Mouse (Mus musculus) liver, postnatal 0 days (tissue): ENCODE results near the gene Ssc4d. TPM values are rescaled to one million over a fixed set of nuclear protein-coding genes. Genes with fewer than 3 reads are reported as not detected.

ENCODE experiments used
- ATAC-seq: fragments of 200-750 bp; cut with Nextera tagmentation; 2 replicates; pipeline ENCODE4 v1.8.0; 2017; ENCODE audit warnings: mild to moderate bottlenecking, moderate library complexity
- DNase-seq: peaks from one replicate; pipeline ENCODE4 v3.0.0-alpha.2; 2016
- H3K27ac ChIP-seq: fragments of 300-500 bp; sonication (generic); 2 replicates; pipeline ENCODE4 v1.5.1; 2014; ENCODE audit warnings: antibody characterized with exemption, moderate library complexity, mild to moderate bottlenecking, low read depth
- H3K27me3 ChIP-seq: fragments of 300-500 bp; sonication (generic); 2 replicates; pipeline ENCODE4 v1.6.1; 2014; ENCODE audit warnings: low read length, control low read depth, mixed read lengths; ENCODE audit not compliant: insufficient read depth
- H3K36me3 ChIP-seq: fragments of 300-500 bp; sonication (generic); replicated peaks from 2 replicates; pipeline ENCODE4 v1.6.1; 2014; ENCODE audit warnings: mild to moderate bottlenecking, control low read depth, low read length, moderate library complexity, mixed read lengths; ENCODE audit not compliant: insufficient read depth
- H3K4me1 ChIP-seq: fragments of 300-500 bp; sonication (generic); 2 replicates; pipeline ENCODE4 v1.6.1; 2014; ENCODE audit warnings: antibody characterized with exemption, mild to moderate bottlenecking, control low read depth; ENCODE audit not compliant: insufficient read depth
- H3K4me2 ChIP-seq: fragments of 300-500 bp; sonication (generic); 2 replicates; pipeline ENCODE4 v1.6.1; 2014; ENCODE audit warnings: low read depth, mild to moderate bottlenecking, low read length, moderate library complexity, mixed read lengths
- H3K4me3 ChIP-seq: fragments of 300-500 bp; sonication (generic); 2 replicates; pipeline ENCODE4 v1.5.1; 2014; ENCODE audit warnings: low read depth, low read length
- H3K9ac ChIP-seq: fragments of 300-500 bp; sonication (generic); replicated peaks from 2 replicates; pipeline ENCODE4 v1.6.1; 2014; ENCODE audit warnings: mild to moderate bottlenecking, moderate library complexity
- H3K9me3 ChIP-seq: fragments of 300-500 bp; sonication (generic); 2 replicates; pipeline ENCODE4 v1.6.1; 2016; ENCODE audit warnings: mild to moderate bottlenecking, control low read depth, low read length, mixed read lengths
- CTCF ChIP-seq: sonication (generic); IDR thresholded peaks from 2 replicates; pipeline ENCODE4 v1.5.1; 2016; ENCODE audit warnings: antibody characterized with exemption, low read depth
- EP300 ChIP-seq: IDR thresholded peaks from 2 replicates; pipeline ENCODE4 v1.6.1; 2016; ENCODE audit warnings: antibody characterized with exemption, low read depth, mild to moderate bottlenecking
- WGBS: fragments of 180-500 bp; shearing (Covaris S2); extraction: QIAGEN DNeasy Blood & Tissue Kit; methylation state at CpG from one replicate; pipeline ENCODE4 v1.1.7; 2014; ENCODE audit not compliant: insufficient replicate concordance; 5-methylcytosine and 5-hydroxymethylcytosine counted together
- polyA plus RNA-seq: library from polyadenylated mRNA; unstranded; fragments of >200 nt; fragmentation: Nextera tagmentation; extraction: Ambion mirVana; gene quantifications from 2 replicates; pipeline ENCODE4 v1.2.1, GENCODE M21; 2015

Ssc4d gene
- polyA plus RNA-seq, 1 experiment from 2014 or later, result 1.7 TPM

DNA sequence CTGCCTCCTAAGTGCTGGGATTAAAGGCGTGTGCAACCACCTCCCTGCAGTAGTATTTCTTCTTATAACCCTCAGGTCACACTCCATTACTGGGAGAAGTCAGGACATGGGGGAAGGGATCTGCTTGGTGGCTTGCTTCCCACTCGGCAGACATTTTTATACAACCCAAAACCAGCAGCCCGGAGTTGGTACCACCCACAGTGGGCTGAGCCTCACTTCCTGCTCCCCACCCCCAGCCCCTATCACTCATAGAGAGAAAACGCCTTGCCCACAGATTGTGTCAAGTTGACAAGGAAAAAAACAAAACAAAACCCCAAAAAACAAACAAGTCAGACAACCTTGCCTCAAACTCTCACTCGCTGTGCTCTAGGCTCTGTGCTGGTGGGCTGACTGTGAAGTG is 61.1 kb downstream of the Ssc4d start:
- H3K4me2 ChIP-seq, result no peak overlapping the region
- H3K4me1 ChIP-seq, result peaks cover 43% of the 10 kb centered on the region
- H3K4me3 ChIP-seq, result no peak overlapping the region
- TF ChIP-seq EP300 (no peak), CTCF (no peak)
- whole genome bisulfite sequencing, result 34% methylated on average over 5 of the region's 5 CpGs
- no peaks in the 10 kb centered on the region for H3K9me3 ChIP-seq
- peaks cover 43% of the 10 kb centered on the region for H3K36me3 ChIP-seq
- H3K27ac ChIP-seq, result peak overlapping the region; percentile 74
- no peak for ATAC-seq
- DNase-seq, result no peak
- no peak overlapping the region for H3K9ac ChIP-seq
- no peaks in the 10 kb centered on the region for H3K27me3 ChIP-seq

DNA sequence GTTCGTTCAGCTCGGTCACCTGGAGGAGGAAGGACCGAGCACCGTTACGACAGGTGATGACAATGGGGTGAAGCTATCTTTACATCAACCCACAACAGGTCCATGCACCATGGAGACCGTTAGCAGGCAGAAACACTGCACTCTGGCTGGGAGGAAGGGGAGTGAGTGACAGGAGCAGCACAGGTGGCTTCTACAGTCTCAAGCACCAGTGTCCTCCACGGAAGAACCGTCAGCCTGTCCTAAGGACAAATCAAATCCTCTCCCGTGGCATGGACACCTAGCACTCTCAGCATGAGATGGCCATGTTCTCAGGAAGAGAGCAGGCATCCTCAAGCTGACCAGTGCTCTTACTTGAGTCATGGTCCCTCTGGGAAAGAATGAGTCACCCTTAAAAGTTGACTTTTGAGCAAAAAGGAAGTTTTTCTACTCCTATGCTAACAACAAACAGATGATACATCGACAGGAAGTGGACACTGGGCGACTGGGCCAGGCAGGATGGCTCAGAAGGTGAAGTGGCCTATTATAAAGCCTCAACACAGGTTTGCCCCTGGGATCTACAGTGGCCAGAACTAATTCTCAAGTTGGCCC is 62.6 kb downstream of the Ssc4d start:
- Histone ChIP-seq H3K36me3 (peaks cover 39% of the 10 kb centered on the region), H3K27ac (0 out of 2 replicates have a peak overlapping the region, but pooled peaks have one; percentile 24), H3K9ac (no peak overlapping the region), H3K4me1 (peaks cover 51% of the 10 kb centered on the region), H3K4me3 (no peak overlapping the region), H3K27me3 (no peaks in the 10 kb centered on the region), H3K4me2 (no peak overlapping the region), H3K9me3 (no peaks in the 10 kb centered on the region)
- TF ChIP-seq EP300, result no peak
- TF ChIP-seq CTCF, result no peak
- 81% methylated on average over 11 of the region's 11 CpGs for WGBS
- ATAC-seq (no peak), DNase-seq (no peak)

DNA sequence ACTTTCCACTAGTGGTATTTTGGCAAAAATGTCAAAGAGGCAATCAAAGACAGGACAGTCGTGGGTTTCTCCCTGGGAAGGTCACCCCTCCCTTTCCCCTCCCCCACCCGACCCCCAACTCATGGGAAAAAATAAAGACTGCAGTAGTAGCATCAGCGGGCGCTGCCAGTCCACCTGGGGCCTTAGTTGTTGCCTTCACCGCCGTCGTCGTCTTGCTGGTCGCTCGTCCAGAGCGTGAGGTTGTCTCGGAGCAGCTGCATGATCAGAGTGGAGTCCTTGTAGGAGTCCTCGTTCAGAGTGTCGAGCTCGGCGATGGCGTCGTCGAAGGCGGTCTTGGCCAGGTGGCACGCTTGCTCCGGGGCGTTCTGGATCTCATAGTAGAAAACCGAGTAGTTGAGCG is 63.5 kb downstream of the Ssc4d start:
- H3K9ac ChIP-seq, result no peak overlapping the region
- no peaks in the 10 kb centered on the region for H3K9me3 ChIP-seq
- peaks cover 38% of the 10 kb centered on the region for H3K36me3 ChIP-seq
- H3K27me3 ChIP-seq, result no peaks in the 10 kb centered on the region
- H3K4me2 ChIP-seq, result no peak overlapping the region
- no peak overlapping the region for H3K27ac ChIP-seq
- ATAC-seq (no peak), DNase-seq (no peak)
- 90% methylated on average over 25 of the region's 25 CpGs for WGBS
- peaks cover 48% of the 10 kb centered on the region for H3K4me1 ChIP-seq
- TF ChIP-seq EP300, result no peak
- no peak for TF ChIP-seq CTCF
- no peak overlapping the region for H3K4me3 ChIP-seq

Other genes starting within 250 kb of the Ssc4d start
- 80.8 and 82.7 TPM in 2 replicates for gene Tmem120a, start 230.1 kb downstream of the Ssc4d start, polyA plus RNA-seq
- 0.46 and 0.49 TPM in 2 replicates for gene Styxl1, start 196.1 kb downstream of the Ssc4d start, polyA plus RNA-seq
- 296 and 319 TPM in 2 replicates for gene Mdh2, start 196.1 kb downstream of the Ssc4d start, polyA plus RNA-seq
- not detected in 2 replicates for gene Srrm3, start 167.6 kb downstream of the Ssc4d start, polyA plus RNA-seq
- 4.5 and 9.1 TPM in 2 replicates for gene Hspb1, start 86.6 kb downstream of the Ssc4d start, polyA plus RNA-seq
- 56.7 and 66.8 TPM in 2 replicates for gene Ywhag, start 39.9 kb downstream of the Ssc4d start, polyA plus RNA-seq
- gene Zp3, start 5.6 kb upstream of the Ssc4d start, polyA plus RNA-seq, result not detected in 2 replicates
- 4.8 and 4.9 TPM in 2 replicates for gene Dtx2, start 20.3 kb upstream of the Ssc4d start, polyA plus RNA-seq
- 4.0 and 4.7 TPM in 2 replicates for gene Upk3b, start 64.0 kb upstream of the Ssc4d start, polyA plus RNA-seq
- gene Upk3bl, start 80.0 kb upstream of the Ssc4d start, polyA plus RNA-seq, result not detected in 2 replicates
- gene Rasa4, start 109.4 kb upstream of the Ssc4d start, polyA plus RNA-seq, result 2.1 TPM in 2 replicates
- gene Polr2j, start 142.1 kb upstream of the Ssc4d start, polyA plus RNA-seq, result 99.8 and 112 TPM in 2 replicates
- gene Lrwd1, start 161.5 kb upstream of the Ssc4d start, polyA plus RNA-seq, result 13.7 and 16.5 TPM in 2 replicates
- gene Alkbh4, start 161.6 kb upstream of the Ssc4d start, polyA plus RNA-seq, result 8.8 and 9.2 TPM in 2 replicates
- 4.4 and 4.5 TPM in 2 replicates for gene Orai2, start 196.2 kb upstream of the Ssc4d start, polyA plus RNA-seq
- gene Prkrip1, start 224.4 kb upstream of the Ssc4d start, polyA plus RNA-seq, result 19.6 and 19.9 TPM in 2 replicates